Mouse (Mus musculus) E14TG2a.4 (cell line): ENCODE data around the gene Bcar3.

Source experiments
- H3K27me3 ChIP-seq: 2 replicates; pipeline ENCODE4 v1.6.1; 2014; ENCODE audit warnings: low read length, control low read depth; ENCODE audit not compliant: insufficient read depth
- H3K36me3 ChIP-seq: 2 replicates; pipeline ENCODE4 v1.6.1; 2014; ENCODE audit warnings: low read length, control low read depth; ENCODE audit not compliant: insufficient read depth
- H3K4me1 ChIP-seq: replicated peaks from 2 replicates; pipeline ENCODE4 v1.6.1; 2014; ENCODE audit warnings: low read depth, low read length, control low read depth
- H3K4me3 ChIP-seq: replicated peaks from 2 replicates; pipeline ENCODE4 v1.5.1; 2014; ENCODE audit warnings: mild to moderate bottlenecking, low read length
- H3K9me3 ChIP-seq: 2 replicates; pipeline ENCODE4 v1.6.1; 2014; ENCODE audit warnings: low read length, control low read depth
- CTCF ChIP-seq: conservative IDR thresholded peaks from 2 replicates; pipeline ENCODE4 v1.5.1; 2014; ENCODE audit warnings: low read length
- NANOG ChIP-seq: IDR thresholded peaks from 2 replicates; pipeline ENCODE4 v1.6.1; 2014; ENCODE audit warnings: borderline replicate concordance, low read length, mixed read lengths
- POU5F1 ChIP-seq: IDR thresholded peaks from 2 replicates; pipeline ENCODE4 v1.6.1; 2014; ENCODE audit warnings: low read length, borderline replicate concordance

The Bcar3 gene

DNA sequence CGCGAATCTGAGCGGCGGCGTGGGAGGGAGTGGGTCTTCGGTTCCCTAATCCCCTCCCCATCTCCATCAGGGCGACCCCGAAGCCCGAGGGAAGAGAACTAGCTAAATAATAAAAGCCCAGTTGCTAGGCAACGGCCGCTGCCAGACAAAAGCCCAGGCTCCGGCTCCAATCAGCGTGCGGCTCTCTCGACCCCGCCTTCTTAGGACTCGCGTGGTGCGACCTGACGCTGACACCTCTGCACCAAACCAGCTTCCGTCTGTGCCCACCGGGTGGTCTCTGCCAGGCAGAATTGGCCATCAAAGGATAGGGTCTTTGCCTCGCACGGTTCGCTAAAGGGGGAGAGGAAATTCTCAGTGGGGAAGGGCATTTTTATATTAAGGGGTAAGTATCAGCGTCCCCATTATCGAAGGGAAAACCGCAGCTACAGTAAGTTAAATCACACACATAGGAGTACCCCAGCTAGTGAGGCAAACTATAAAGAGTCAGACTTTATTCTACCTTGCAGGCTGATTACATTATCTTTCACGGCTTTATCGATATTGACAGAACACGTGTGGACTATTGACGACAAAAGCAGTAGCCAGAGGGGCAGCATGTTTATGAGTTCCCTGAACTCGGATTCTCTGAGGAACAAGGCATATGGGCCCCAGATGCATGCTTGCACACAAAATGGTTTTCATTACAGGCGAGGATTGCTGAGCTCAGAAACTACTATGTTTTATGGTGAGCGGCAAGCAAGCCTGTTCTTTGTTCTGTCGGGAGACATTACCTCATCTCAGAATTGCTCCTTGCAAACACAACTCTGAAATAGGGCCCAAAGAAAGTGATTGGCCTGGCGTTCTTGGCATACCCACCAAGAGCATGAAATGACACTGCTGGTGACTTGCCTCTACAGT, at the start of gene Bcar3:
Bcar3 (plus strand) TSS at position 183 of the 897 bp plus-strand sequence.
- TF ChIP-seq POU5F1 (no peak), NANOG (no peak), CTCF (no peak)
- Histone ChIP-seq H3K4me3 (peak within 1 kb of the TSS; percentile 94), H3K27me3 (no peaks in the 10 kb centered on the region), H3K9me3 (no peaks in the 10 kb centered on the region), H3K36me3 (no peaks in the 10 kb centered on the region), H3K4me1 (peaks cover 67% of the 10 kb centered on the region)

DNA sequence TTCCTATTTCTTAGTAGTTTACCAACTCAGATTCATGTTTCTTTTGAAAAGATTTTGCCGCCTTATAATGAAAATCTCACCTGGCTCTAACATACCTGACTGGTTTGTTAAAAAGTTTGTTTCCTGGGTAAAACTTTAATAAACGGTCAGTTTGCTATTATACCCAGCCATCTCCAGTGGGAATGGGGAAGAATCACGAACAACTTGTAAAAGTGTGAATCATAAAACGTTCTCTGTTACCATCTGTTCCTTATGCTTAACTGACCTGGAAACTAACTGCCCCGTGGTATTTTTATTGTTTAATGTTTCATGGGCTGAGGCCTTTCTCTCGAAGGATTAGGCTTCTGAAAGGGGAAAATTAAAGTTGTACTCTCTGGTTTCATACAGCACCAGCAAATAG, 49.2 kb upstream of the Bcar3 start:
- H3K9me3 ChIP-seq, result no peaks in the 10 kb centered on the region
- peaks cover 8% of the 10 kb centered on the region for H3K36me3 ChIP-seq
- TF ChIP-seq NANOG, result no peak
- no peak for TF ChIP-seq CTCF
- no peak for TF ChIP-seq POU5F1
- peaks cover 51% of the 10 kb centered on the region for H3K4me1 ChIP-seq
- peak overlapping the region; percentile 53 for H3K4me3 ChIP-seq
- H3K27me3 ChIP-seq, result no peaks in the 10 kb centered on the region

DNA sequence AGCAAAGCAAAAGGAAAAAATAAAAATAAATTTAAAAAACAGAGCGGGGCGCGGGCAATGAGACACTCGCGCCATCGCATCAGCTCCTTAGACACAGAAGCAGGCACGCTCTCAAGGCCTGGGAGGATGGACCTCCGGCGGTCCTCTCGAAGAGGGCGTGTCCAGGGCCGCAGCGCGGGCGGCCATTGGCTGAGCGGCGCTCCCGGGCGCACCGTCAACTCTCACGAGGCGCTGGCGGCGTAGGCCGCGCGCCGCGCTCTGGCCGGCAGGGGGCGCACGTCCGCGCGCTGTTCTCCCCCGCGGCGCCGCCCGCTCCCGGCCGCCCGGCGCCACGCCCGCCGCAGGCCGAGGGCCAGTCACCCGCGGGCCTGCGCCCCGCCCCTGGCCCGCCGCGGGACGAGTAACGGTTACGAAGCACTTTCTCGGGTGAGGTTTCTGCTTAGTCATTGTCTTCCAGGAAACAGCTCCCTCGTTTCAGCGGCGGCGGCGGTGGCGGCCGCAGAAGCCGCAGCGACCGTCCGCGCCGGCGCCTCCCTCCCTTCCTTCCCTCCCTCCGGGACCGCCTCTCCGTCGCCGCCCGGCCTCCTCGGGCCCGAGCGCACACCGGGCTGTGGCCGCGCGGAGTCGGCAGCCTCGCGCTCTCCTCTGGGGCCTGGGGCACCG, 48.6 kb upstream of the Bcar3 start, which contains the start of gene Gclm:
Gclm (plus strand) TSS at position 343 of the 663 bp plus-strand sequence.
- peaks cover 56% of the 10 kb centered on the region for H3K4me1 ChIP-seq
- no peaks in the 10 kb centered on the region for H3K9me3 ChIP-seq
- no peak for TF ChIP-seq POU5F1
- TF ChIP-seq CTCF, result no peak
- no peak for TF ChIP-seq NANOG
- no peaks in the 10 kb centered on the region for H3K27me3 ChIP-seq
- H3K36me3 ChIP-seq, result peaks cover 9% of the 10 kb centered on the region
- peak within 1 kb of the TSS; percentile 96 for H3K4me3 ChIP-seq

DNA sequence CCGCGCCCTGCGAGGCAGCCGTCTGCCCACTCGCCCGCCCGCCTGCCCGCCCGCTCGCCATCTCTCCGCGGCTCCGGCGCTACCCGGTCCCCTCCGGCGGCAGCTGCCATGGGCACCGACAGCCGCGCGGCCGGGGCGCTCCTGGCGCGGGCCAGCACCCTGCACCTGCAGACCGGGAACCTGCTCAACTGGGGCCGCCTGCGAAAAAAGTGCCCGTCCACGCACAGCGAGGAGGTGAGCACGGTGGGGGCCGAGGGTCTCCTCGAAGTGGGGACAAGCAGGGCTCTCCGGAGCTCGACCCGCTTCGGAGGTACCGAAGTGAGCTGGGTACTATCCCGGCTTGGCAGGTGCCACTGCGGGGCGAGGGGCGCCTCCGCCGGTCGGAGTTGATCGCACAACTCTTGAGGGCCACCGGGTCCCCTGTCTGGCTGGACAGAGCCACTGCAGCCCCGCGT, 48.0 kb upstream of the Bcar3 start:
- H3K4me3 ChIP-seq, result peak overlapping the region; percentile 96
- H3K4me1 ChIP-seq, result peaks cover 56% of the 10 kb centered on the region
- H3K36me3 ChIP-seq, result peaks cover 11% of the 10 kb centered on the region
- TF ChIP-seq NANOG (no peak), POU5F1 (no peak), CTCF (no peak)
- H3K27me3 ChIP-seq, result no peaks in the 10 kb centered on the region
- H3K9me3 ChIP-seq, result no peaks in the 10 kb centered on the region

DNA sequence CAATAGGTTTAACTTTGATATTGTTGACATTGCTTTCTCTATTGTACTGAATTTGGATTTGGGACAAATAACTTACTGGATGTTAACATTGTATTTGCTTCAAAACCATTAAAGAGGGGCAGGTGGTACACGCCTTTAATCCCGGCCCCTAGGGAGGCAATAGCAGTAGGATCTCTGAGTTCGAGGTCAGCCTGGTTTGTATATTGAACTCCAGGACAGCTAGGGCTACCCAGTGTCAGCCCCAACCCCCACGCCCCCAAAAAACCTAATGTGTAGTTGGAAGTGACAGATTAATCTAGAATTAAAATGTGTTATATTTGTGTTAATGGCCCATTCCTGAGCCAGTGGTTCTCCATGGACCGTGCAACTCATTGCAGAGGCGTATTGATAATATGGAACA, 47.5 kb upstream of the Bcar3 start:
- H3K36me3 ChIP-seq, result peaks cover 15% of the 10 kb centered on the region
- TF ChIP-seq POU5F1 (no peak), NANOG (no peak), CTCF (no peak)
- peaks cover 56% of the 10 kb centered on the region for H3K4me1 ChIP-seq
- H3K27me3 ChIP-seq, result no peaks in the 10 kb centered on the region
- peak overlapping the region; percentile 96 for H3K4me3 ChIP-seq
- no peaks in the 10 kb centered on the region for H3K9me3 ChIP-seq

DNA sequence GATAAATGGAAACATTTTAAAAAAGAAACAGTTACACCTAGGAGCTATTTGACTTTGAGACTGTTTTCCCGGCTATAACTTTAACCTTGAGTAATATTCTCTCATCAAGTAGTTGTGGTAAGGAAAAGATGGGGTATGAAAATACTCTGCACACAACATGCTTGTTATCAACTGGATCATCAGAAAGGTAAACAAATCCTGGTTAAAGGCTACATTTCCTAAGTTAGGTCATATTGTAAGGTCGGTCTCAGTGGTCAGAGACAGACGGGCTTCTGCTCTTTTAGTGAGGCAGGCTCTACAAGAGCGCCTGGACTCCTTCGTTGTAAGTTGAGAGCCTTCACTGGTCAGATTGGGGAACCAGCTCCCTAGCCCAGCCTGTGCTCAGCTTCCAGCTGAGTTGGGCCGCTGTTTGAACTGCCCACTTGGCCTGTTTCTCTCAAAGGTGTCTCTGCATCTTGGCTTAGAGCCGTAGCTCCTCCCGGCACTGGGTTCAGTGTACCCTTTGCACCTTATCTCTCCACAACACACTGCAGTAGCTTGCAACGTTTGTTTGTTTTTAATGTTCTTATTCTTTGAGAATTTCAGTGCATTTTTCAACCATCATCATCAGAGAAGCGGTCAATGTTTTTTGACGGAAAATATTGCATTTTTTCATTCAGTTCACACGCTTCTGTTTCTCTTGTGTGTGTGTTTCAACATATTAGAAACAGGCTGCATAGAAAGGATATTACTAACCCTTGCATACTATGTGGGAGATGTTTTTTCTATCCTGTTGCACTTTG, 46.8 kb upstream of the Bcar3 start:
- Histone ChIP-seq H3K4me3 (peak overlapping the region; percentile 96), H3K27me3 (no peaks in the 10 kb centered on the region), H3K4me1 (peaks cover 56% of the 10 kb centered on the region), H3K9me3 (no peaks in the 10 kb centered on the region), H3K36me3 (peaks cover 18% of the 10 kb centered on the region)
- TF ChIP-seq POU5F1, result no peak
- no peak for TF ChIP-seq CTCF
- no peak for TF ChIP-seq NANOG

DNA sequence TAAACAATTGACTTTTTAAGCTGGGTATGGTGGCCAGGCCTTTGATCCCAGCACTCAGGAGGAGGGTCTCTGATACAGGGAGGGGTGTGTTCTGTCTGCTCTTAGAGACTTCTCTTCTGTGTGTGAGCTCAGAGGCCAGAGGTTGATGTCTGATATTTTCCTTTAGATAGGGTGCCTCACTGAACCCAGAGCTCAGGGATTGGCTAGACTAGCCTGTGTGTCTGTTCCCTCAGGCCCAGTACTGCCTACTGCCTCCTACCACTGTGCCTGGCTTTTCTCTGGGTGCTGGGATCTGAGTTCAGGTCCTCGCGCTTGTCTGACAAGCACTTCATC, 46.2 kb upstream of the Bcar3 start:
- TF ChIP-seq NANOG (no peak), CTCF (no peak), POU5F1 (no peak)
- Histone ChIP-seq H3K36me3 (peaks cover 18% of the 10 kb centered on the region), H3K4me1 (peaks cover 54% of the 10 kb centered on the region), H3K27me3 (no peaks in the 10 kb centered on the region), H3K4me3 (peak overlapping the region; percentile 96), H3K9me3 (no peaks in the 10 kb centered on the region)
